Mouse (Mus musculus) lung, adult 2 months (tissue): ENCODE measurements around the gene Gm20489.

ENCODE experiments used
- CTCF ChIP-seq: fragments of 200-500 bp; IDR thresholded peaks from 2 replicates; pipeline ENCODE4 v1.5.1; 2011; ENCODE audit warnings: mild to moderate bottlenecking, low read length, control low read depth; ENCODE audit not compliant: insufficient read depth
- POLR2A ChIP-seq: fragments of 200-500 bp; IDR thresholded peaks from 2 replicates; pipeline ENCODE4 v1.6.1; 2011; ENCODE audit warnings: low read depth, mild to moderate bottlenecking, control low read depth, low read length, borderline replicate concordance; ENCODE audit errors: extremely low read depth

DNA sequence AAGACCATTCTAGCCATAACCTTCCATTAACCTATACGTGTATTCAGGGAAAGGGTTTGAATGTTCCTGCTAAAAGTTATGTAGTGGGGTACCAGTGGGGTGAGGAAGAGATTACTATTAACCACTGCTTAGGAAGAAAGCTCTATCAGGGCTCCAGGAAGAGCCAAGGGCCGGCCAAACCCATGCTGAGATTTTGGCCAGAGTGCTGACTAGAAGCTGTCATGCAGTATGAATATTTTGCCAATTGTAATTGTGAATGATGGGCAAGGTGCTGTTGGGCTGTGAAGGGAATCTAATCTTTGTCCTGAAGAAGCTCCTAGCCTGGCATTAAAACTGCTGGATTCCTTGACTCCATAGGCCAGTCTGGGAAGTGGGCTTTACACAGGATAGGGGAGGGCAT is 35.8 kb upstream of the Gm20489 start:
- TF ChIP-seq CTCF, result no peak
- no peak for TF ChIP-seq POLR2A
